Mouse (Mus musculus) spleen, adult 2 months (tissue): ENCODE data around the gene Fgd5.

Experiments
- CTCF ChIP-seq: fragments of 200-500 bp; IDR thresholded peaks from 2 replicates; pipeline ENCODE4 v1.5.1; 2011; ENCODE audit warnings: mild to moderate bottlenecking, inconsistent platforms; ENCODE audit not compliant: insufficient read depth, insufficient read length, insufficient replicate concordance; ENCODE audit errors: extremely low read depth
- POLR2A ChIP-seq: fragments of 200-500 bp; IDR thresholded peaks from 2 replicates; pipeline ENCODE4 v1.6.1; 2011; ENCODE audit warnings: low read depth, low read length, inconsistent platforms

DNA sequence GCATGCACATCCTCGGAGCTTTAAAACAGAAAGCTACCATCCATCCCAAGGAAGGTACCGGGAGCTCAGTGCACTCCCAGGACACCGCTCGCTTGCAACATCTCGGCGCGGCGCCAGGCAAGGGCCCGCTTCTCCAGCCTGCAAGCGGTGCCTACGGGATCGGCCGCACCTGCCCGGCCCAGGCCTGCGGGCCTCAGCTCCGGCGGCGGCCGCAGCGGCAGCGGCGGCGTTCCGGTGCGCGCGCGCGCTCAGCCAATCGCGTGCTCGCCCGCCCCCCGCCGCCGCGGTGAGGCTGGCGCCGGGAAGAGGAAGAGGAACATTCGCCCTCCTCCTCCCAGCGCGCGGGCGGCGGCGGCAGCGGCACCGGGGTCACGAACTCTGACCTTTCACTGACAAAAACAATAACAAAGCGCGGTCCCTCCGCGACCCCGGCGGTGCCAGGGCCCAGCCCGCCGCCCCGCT, 112.5 kb downstream of the Fgd5 start, which contains the start of gene Nr2c2:
- TF ChIP-seq CTCF (no peak), POLR2A (peak; percentile 63; the same call in 1 of the 2 replicates)
